Mouse (Mus musculus) T-helper 17 cell (primary cell): ENCODE measurements at regions not wholly inside any gene's neighbourhood (a gene's known extent, or its start where the extent isn't known, plus 50 kb on each side); places are given as distances from the start of the nearest gene placed in this dataset.

Source experiments
- in situ Hi-C, 2 experiments: fragments of 300-600 bp; cut with MboI, MseI; formaldehyde crosslinking; loops; 1 replicate in 1 of 2; 2 replicates in 1 of 2; pipeline ENCODE4 v1.15.1; 2025; ENCODE audit warnings: high pct_unique_total_duplicates in 2 of 2

DNA sequence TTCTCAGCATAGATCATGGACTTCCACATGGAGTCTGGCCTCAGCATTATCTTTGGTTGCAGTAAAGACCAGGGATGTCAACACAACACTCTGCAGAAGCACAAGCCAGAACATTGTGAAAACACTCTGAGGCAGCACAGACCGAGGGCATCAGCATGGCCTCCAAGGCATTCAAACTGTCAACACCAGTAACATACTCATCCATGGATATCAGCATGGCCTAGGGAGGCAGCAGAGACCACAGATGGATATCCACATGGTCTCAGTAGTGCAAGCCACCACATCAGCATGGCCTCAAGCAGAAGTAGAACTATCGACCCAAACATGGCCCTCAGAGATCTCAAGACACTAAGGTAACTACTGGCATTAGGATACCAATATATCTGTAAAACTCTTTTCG is 935.8 kb downstream of the Slitrk1 start:
- in situ Hi-C loops = no loop called here

GRCm38 (mm10) chr14:107952076-107952475 is 961.9 kb downstream of the Slitrk1 start:
- in situ Hi-C loops = no loop called here

- in situ Hi-C loops = loop anchor here in 1 of 2 experiments (10.0 kb wide), 1 partner anchor 1511 kb away; no protein-coding TSS in a partner anchor
Observed at GRCm38 (mm10) chr14:107903717-107904116, 1010.2 kb downstream of the Slitrk1 start.

- in situ Hi-C loops = loop anchor here in 1 of 2 experiments (10.0 kb wide), 1 partner anchor 1513 kb away; no protein-coding TSS in a partner anchor
Observed at GRCm38 (mm10) chr14:107901823-107902222, 1012.1 kb downstream of the Slitrk1 start.

DNA sequence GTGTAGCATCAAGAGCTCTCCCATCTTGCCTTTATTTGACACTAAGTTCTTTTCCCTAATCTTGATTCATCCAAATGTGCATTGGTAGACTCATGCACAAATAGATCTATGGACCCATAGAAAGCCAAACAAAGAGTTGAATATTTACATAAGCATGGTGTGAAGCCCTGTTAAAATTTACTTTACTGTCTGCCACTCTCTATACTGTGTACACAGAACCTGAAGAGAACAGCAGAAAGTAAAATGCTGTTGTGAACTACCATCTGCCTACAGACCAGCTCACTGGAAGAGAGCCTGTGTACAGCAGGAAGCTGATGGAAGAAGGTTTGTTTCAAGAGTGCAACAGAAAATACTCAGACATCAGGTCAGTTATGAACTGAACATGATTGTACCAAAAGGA is 1053.1 kb downstream of the Slitrk1 start:
- in situ Hi-C loops = no loop called here

DNA sequence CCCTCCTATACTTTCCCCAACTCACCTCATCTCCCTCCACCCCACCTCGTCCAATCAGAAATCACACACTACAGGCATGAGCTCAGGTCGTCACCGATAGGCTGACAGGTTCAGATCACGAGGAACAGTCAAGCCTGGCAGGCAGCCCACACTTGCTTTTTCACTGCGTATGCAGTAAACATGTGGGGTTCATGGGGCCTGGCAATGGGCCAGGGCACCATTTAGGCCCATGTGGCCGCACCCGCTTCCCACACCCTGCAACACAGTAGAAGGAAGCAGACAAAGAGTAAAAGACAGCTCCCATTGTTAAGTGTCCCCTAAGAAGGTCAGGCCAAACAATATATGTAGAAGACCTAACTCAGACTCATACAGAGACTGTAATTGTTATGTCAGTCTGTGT is 1064.3 kb downstream of the Slitrk1 start:
- in situ Hi-C loops = no loop called here

DNA sequence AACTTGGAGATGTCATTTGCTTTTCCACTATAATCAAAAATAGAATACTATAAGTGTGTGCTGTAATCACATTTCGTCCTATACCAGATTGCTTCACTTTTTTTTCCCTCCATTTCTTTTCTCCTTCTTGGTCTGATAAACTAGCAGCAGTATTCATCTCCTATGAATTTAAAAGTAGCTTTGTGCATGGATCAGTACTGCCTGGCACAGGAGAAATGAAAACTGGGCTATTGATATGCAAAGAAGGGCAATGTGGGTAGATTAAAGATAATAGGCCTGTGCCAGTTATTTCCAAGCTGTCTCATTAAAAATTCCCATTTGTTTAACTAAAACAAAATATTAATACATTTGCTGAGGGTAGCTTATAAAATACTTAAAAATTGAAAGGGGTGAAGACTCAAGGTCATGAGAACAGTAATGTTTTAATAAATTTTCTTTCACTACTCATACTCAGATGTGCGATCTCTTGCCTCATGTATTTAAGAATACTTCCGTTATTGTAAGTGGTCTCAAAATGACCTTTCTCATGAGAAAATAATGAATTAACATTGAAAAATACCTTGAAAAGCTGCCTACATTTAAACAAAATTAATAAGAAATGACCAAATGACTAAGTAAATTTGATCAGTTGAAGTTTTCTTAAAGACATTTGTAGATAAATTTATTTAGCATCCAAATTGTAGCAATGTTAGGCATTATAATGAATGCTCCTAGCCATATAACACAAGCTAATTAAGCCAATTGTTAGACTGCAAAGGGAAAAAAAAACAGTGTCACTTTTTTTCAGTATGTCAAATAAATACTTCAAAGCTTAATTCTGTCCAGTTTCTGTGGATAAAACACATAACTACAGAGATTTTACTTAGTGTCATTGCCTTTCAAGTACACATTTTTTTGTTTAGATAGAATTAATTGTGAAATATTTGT is 1068.4 kb downstream of the Slitrk1 start:
- in situ Hi-C loops = no loop called here

GRCm38 (mm10) chr14:107844533-107844932 is 1069.4 kb downstream of the Slitrk1 start:
- in situ Hi-C loops = no loop called here

DNA sequence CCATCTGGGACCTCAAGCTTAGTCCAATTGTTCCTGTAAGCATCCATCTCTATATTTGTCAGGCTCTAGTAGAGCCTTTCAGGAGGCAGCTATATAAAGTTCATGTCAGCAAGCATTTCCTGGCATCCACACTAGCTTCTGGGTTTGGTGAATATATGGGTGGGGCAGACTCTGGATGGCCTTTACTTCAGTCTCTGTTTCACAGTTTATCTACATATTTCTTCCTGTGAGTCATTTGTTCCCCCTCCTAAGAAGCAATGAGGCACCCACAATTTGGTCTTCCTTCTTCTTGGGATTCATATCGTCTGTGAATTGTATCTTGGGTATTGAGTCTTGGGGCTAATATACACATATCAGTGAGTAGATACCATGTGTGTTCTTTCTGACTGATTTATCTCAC is 1081.0 kb downstream of the Slitrk1 start:
- in situ Hi-C loops = no loop called here

DNA sequence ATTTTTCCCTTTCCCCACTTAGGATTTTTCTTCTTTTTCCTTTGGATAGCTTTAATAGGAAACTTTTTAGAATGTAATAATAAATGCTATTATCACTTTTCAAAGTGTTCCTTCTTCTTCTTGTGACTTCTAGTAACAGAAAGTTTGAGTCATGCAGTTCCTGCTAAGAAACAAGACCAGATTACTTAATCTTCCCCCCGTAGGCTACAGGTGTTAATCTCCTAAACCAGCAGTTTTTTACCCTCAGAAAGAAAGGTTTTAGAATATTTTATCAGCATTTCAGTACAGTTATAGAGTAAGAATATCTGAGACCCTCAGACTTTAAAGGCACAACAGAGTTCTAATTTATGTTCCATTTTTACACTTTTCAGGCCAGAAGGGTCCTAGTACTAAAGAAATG is 1128.7 kb downstream of the Slitrk1 start:
- in situ Hi-C loops = no loop called here
